In the genomic region with DNA sequence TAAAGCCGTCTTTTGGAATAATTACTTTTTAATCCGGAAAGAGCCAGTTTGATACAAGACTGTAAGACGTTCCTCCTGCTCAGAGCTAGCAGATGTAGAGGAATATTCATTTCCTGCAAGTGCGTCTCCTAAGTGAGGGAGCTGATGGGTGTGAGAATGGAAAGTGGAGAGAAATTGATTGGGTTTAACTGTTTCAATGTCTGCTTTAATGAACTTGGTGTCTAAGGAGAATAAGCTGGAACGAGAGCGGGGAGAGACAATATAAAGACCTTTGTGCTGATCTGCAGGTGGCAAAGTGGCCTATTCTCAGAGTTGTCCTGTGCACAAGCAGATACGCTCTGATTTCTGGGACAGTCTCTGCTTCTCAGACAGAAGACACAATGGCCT, we compare ENCODE assay signal across 14 mouse cellular contexts. TPM values are rescaled to one million over a fixed set of nuclear protein-coding genes. Genes with fewer than 3 reads are reported as not detected.
DNase-seq lines count a peak whose midpoint lies in the region; ATAC-seq and TF ChIP-seq lines count a peak whose summit lies in the region.
"Had no signal": no experiment of that assay in that cellular context is flagged by ENCODE, and none has a peak within 500 bp of the region (broad histone marks: within the 10 kb centered on the region; RNA-seq: fewer than 3 reads in every experiment).

No protein-coding gene starts in this region.

- peaks cover 9% of the 10 kb centered on the region for H3K4me1 ChIP-seq in forebrain, postnatal 0 days (ENCODE audit: insufficient read depth)
- H3K4me1 ChIP-seq in forebrain, embryonic 11.5 days (replicated peaks; ENCODE audit: control insufficient read depth, insufficient read depth, low read length) = peaks cover 4% of the 10 kb centered on the region; the same call in 1 of the 2 replicates
- H3K4me1 ChIP-seq in kidney, postnatal 0 days (replicated peaks; ENCODE audit: insufficient read depth, low read length) = no peaks in the 10 kb centered on the region
- 0 out of 2 replicates have a peak, but pooled peaks cover 5% of the 10 kb centered on the region for H3K4me1 ChIP-seq in embryonic facial prominence, embryonic 14.5 days (ENCODE audit: control insufficient read depth, insufficient read depth, low read length)
- peaks cover 15% of the 10 kb centered on the region for H3K4me1 ChIP-seq in midbrain, embryonic 15.5 days

- H3K27me3 ChIP-seq in forebrain, postnatal 0 days (ENCODE audit: insufficient read depth, low read length) = no peaks in the 10 kb centered on the region
- H3K27me3 ChIP-seq in forebrain, embryonic 11.5 days (ENCODE audit: control insufficient read depth, insufficient read depth, low read length) = no peaks in the 10 kb centered on the region
- H3K27me3 ChIP-seq in kidney, postnatal 0 days (ENCODE audit: insufficient read depth, low read length) = no peaks in the 10 kb centered on the region
- no peaks in the 10 kb centered on the region; the same call in 1 of the 2 replicates for H3K27me3 ChIP-seq in embryonic facial prominence, embryonic 14.5 days (replicated peaks; ENCODE audit: control insufficient read depth, insufficient read depth, low read length)
- no peaks in the 10 kb centered on the region for H3K27me3 ChIP-seq in midbrain, embryonic 15.5 days (replicated peaks)

- WGBS in forebrain, postnatal 0 days = 10% methylated on average over 7 of the region's 7 CpGs
- WGBS in forebrain, embryonic 11.5 days = 31% methylated on average over 7 of the region's 7 CpGs
- 53% methylated on average over 7 of the region's 7 CpGs for WGBS in kidney, postnatal 0 days
- 43% methylated on average over 7 of the region's 7 CpGs for WGBS in embryonic facial prominence, embryonic 14.5 days
- 17% methylated on average over 7 of the region's 7 CpGs for WGBS in midbrain, embryonic 15.5 days

- no peak for TF ChIP-seq CTCF in forebrain, postnatal 0 days (IDR thresholded peaks at IDR 0.05; ENCODE audit: low read depth)
- TF ChIP-seq CTCF in kidney, postnatal 0 days (IDR thresholded peaks at IDR 0.05; ENCODE audit: low read depth) = no peak

- DNase-seq in forebrain, postnatal 0 days = no peak
- no peak for DNase-seq in forebrain, embryonic 11.5 days (ENCODE audit: low spot score)
- DNase-seq in kidney, postnatal 0 days (ENCODE audit: low spot score) = no peak
- no peak for DNase-seq in kidney, adult 9 months
- DNase-seq in embryonic facial prominence, embryonic 14.5 days (ENCODE audit: low spot score) = no peak
- no peak for DNase-seq in right cerebral cortex, adult 18-20 months
- no peak for DNase-seq in adrenal gland, adult 18-20 months (ENCODE audit: low spot score in 2 of 2)
- DNase-seq: B cell, adult 2 months had no signal

- no peaks in the 10 kb centered on the region for H3K36me3 ChIP-seq in forebrain, postnatal 0 days (ENCODE audit: insufficient read depth)
- H3K36me3 ChIP-seq in forebrain, embryonic 11.5 days (ENCODE audit: control insufficient read depth, insufficient read depth, low read length) = no peaks in the 10 kb centered on the region
- no peaks in the 10 kb centered on the region for H3K36me3 ChIP-seq in kidney, postnatal 0 days (ENCODE audit: insufficient read depth, low read length)
- no peaks in the 10 kb centered on the region for H3K36me3 ChIP-seq in embryonic facial prominence, embryonic 14.5 days (ENCODE audit: control insufficient read depth, insufficient read depth, low read length)
- no peaks in the 10 kb centered on the region for H3K36me3 ChIP-seq in midbrain, embryonic 15.5 days (replicated peaks)
- H3K36me3 ChIP-seq: limb, embryonic 12.5 days had no signal

- peak; percentile 75 for ATAC-seq in forebrain, postnatal 0 days
- ATAC-seq in forebrain, embryonic 11.5 days (replicated peaks; ENCODE audit: low FRiP score) = no peak
- no peak for ATAC-seq in kidney, postnatal 0 days (replicated peaks; ENCODE audit: low FRiP score, low read depth)
- no peak for ATAC-seq in embryonic facial prominence, embryonic 14.5 days (ENCODE audit: low read depth)
- no peak for ATAC-seq in midbrain, embryonic 15.5 days (replicated peaks)

- H3K9ac ChIP-seq in forebrain, postnatal 0 days = no peak overlapping the region
- H3K9ac ChIP-seq in forebrain, embryonic 11.5 days (ENCODE audit: low read length) = no peak overlapping the region
- H3K9ac ChIP-seq in kidney, postnatal 0 days (ENCODE audit: low read depth, low read length) = 0 out of 2 replicates have a peak overlapping the region, but pooled peaks have one; percentile 23
- no peak overlapping the region for H3K9ac ChIP-seq in embryonic facial prominence, embryonic 14.5 days (ENCODE audit: low read depth, low read length)
- no peak overlapping the region; the same call in 1 of the 2 replicates for H3K9ac ChIP-seq in midbrain, embryonic 15.5 days
- H3K9ac ChIP-seq: limb, embryonic 12.5 days had no signal

- H3K4me2 ChIP-seq in forebrain, postnatal 0 days (ENCODE audit: low read depth) = peak overlapping the region; percentile 33
- no peak overlapping the region for H3K4me2 ChIP-seq in forebrain, embryonic 11.5 days (ENCODE audit: low read depth, low read length, severe bottlenecking)
- peak overlapping the region; percentile 48 for H3K4me2 ChIP-seq in kidney, postnatal 0 days (ENCODE audit: low read length)
- peak overlapping the region; percentile 51; the same call in 1 of the 2 replicates for H3K4me2 ChIP-seq in embryonic facial prominence, embryonic 14.5 days (ENCODE audit: low read depth, low read length)
- H3K4me2 ChIP-seq in midbrain, embryonic 15.5 days = peak overlapping the region; percentile 38; the same call in 1 of the 2 replicates

- no peaks in the 10 kb centered on the region for H3K9me3 ChIP-seq in forebrain, postnatal 0 days (ENCODE audit: low read length)
- H3K9me3 ChIP-seq in forebrain, embryonic 11.5 days (ENCODE audit: control insufficient read depth, low read length) = no peaks in the 10 kb centered on the region
- H3K9me3 ChIP-seq in kidney, postnatal 0 days (replicated peaks; ENCODE audit: low read length) = no peaks in the 10 kb centered on the region
- no peaks in the 10 kb centered on the region for H3K9me3 ChIP-seq in embryonic facial prominence, embryonic 14.5 days (ENCODE audit: control insufficient read depth, low read length)
- H3K9me3 ChIP-seq in midbrain, embryonic 15.5 days = no peaks in the 10 kb centered on the region
- H3K9me3 ChIP-seq: limb, embryonic 12.5 days had no signal

- peak overlapping the region; percentile 51 for H3K27ac ChIP-seq in forebrain, postnatal 0 days (ENCODE audit: low read depth, low read length)
- H3K27ac ChIP-seq in forebrain, embryonic 11.5 days (ENCODE audit: low read depth, low read length) = no peak overlapping the region
- H3K27ac ChIP-seq in kidney, postnatal 0 days = peak overlapping the region; percentile 83
- H3K27ac ChIP-seq in embryonic facial prominence, embryonic 14.5 days (replicated peaks; ENCODE audit: low read depth, low read length) = peak overlapping the region; percentile 33
- H3K27ac ChIP-seq in midbrain, embryonic 15.5 days = 0 out of 2 replicates have a peak overlapping the region, but pooled peaks have one; percentile 54
- H3K27ac ChIP-seq: limb, embryonic 12.5 days had no signal

- H3K4me3 ChIP-seq in forebrain, postnatal 0 days (ENCODE audit: low read depth, low read length) = peak overlapping the region; percentile 2; the same call in 1 of the 2 replicates
- H3K4me3 ChIP-seq in forebrain, embryonic 11.5 days (ENCODE audit: low read depth, low read length) = no peak overlapping the region
- no peak overlapping the region for H3K4me3 ChIP-seq in kidney, postnatal 0 days (replicated peaks; ENCODE audit: low read depth, low read length)
- no peak overlapping the region for H3K4me3 ChIP-seq in embryonic facial prominence, embryonic 14.5 days (ENCODE audit: low read depth, low read length)
- H3K4me3 ChIP-seq in midbrain, embryonic 15.5 days = no peak overlapping the region

RNA-seq across cellular contexts. Expression of a gene that starts 19.8 kb away (rescaled TPM):
- 77.7 and 85.6 TPM in 2 replicates for total RNA-seq in forebrain, postnatal 0 days (2014; rRNA removed)
- 64.1 and 68.1 TPM in 2 replicates for polyA plus RNA-seq in forebrain, postnatal 0 days (2015; fragmentation: Nextera tagmentation; extraction: Ambion mirVana)
- 15.9 and 19.5 TPM in 2 replicates for polyA plus RNA-seq in forebrain, embryonic 11.5 days (2014; fragmentation: Nextera tagmentation; extraction: Ambion mirVana)
- polyA plus RNA-seq in kidney, postnatal 0 days (2015; fragmentation: Nextera tagmentation; extraction: Ambion mirVana) = 7.6 and 8.0 TPM in 2 replicates
- polyA plus RNA-seq in embryonic facial prominence, embryonic 14.5 days (2014; fragmentation: Nextera tagmentation; extraction: Ambion mirVana) = 10.7 and 13.2 TPM in 2 replicates
- 106 and 111 TPM in 2 replicates for polyA plus RNA-seq in midbrain, embryonic 15.5 days (2015; fragmentation: Nextera tagmentation; extraction: Ambion mirVana)
- 10 to 100 TPM; 12.3 to 12.4 TPM for total RNA-seq in adrenal gland, adult 18-20 months (2021)

RNA-seq across cellular contexts. Expression of a gene that starts 26.5 kb away (rescaled TPM):
- 5.0 and 5.2 TPM in 2 replicates for total RNA-seq in forebrain, postnatal 0 days (2014; rRNA removed)
- polyA plus RNA-seq in forebrain, postnatal 0 days (2015; fragmentation: Nextera tagmentation; extraction: Ambion mirVana) = not detected in 2 replicates
- not detected in 2 replicates for polyA plus RNA-seq in forebrain, embryonic 11.5 days (2014; fragmentation: Nextera tagmentation; extraction: Ambion mirVana)
- 0.13 TPM in 1 of 2 replicates, not detected in the other for polyA plus RNA-seq in kidney, postnatal 0 days (2015; fragmentation: Nextera tagmentation; extraction: Ambion mirVana)
- not detected in 2 replicates for polyA plus RNA-seq in embryonic facial prominence, embryonic 14.5 days (2014; fragmentation: Nextera tagmentation; extraction: Ambion mirVana)
- polyA plus RNA-seq in midbrain, embryonic 15.5 days (2015; fragmentation: Nextera tagmentation; extraction: Ambion mirVana) = 0.17 TPM in 1 of 2 replicates, not detected in the other
- 1 to 10 TPM; 1.7 to 2.2 TPM for total RNA-seq in adrenal gland, adult 18-20 months (2021)

RNA-seq across cellular contexts. Expression of a gene that starts 30.3 kb away (rescaled TPM):
- total RNA-seq in forebrain, postnatal 0 days (2014; rRNA removed) = not detected in 2 replicates
- polyA plus RNA-seq in forebrain, postnatal 0 days (2015; fragmentation: Nextera tagmentation; extraction: Ambion mirVana) = 0.11 and 0.21 TPM in 2 replicates
- 0.11 and 0.35 TPM in 2 replicates for polyA plus RNA-seq in forebrain, embryonic 11.5 days (2014; fragmentation: Nextera tagmentation; extraction: Ambion mirVana)
- 12.3 and 13.7 TPM in 2 replicates for polyA plus RNA-seq in kidney, postnatal 0 days (2015; fragmentation: Nextera tagmentation; extraction: Ambion mirVana)
- 6.1 and 6.4 TPM in 2 replicates for polyA plus RNA-seq in embryonic facial prominence, embryonic 14.5 days (2014; fragmentation: Nextera tagmentation; extraction: Ambion mirVana)
- 0.10 and 0.13 TPM in 2 replicates for polyA plus RNA-seq in midbrain, embryonic 15.5 days (2015; fragmentation: Nextera tagmentation; extraction: Ambion mirVana)
- total RNA-seq in adrenal gland, adult 18-20 months (2021) = not detected
- total RNA-seq: gastrocnemius, adult 18-20 months; layer of hippocampus, adult 18-20 months had no signal
- polyA plus RNA-seq: heart, embryonic 14.5 days; neural tube, embryonic 14.5 days had no signal

RNA-seq across cellular contexts. Expression of a gene that starts 37.7 kb away (rescaled TPM):
- 9.0 and 9.5 TPM in 2 replicates for total RNA-seq in forebrain, postnatal 0 days (2014; rRNA removed)
- 1.2 and 1.6 TPM in 2 replicates for polyA plus RNA-seq in forebrain, postnatal 0 days (2015; fragmentation: Nextera tagmentation; extraction: Ambion mirVana)
- polyA plus RNA-seq in forebrain, embryonic 11.5 days (2014; fragmentation: Nextera tagmentation; extraction: Ambion mirVana) = 1.9 and 2.5 TPM in 2 replicates
- 7.1 and 7.2 TPM in 2 replicates for polyA plus RNA-seq in kidney, postnatal 0 days (2015; fragmentation: Nextera tagmentation; extraction: Ambion mirVana)
- polyA plus RNA-seq in embryonic facial prominence, embryonic 14.5 days (2014; fragmentation: Nextera tagmentation; extraction: Ambion mirVana) = 3.3 and 3.8 TPM in 2 replicates
- 3.0 and 3.1 TPM in 2 replicates for polyA plus RNA-seq in midbrain, embryonic 15.5 days (2015; fragmentation: Nextera tagmentation; extraction: Ambion mirVana)
- 1 to 10 TPM; 6.5 to 9.9 TPM for total RNA-seq in adrenal gland, adult 18-20 months (2021)

RNA-seq across cellular contexts. Expression of a gene that starts 39.9 kb away (rescaled TPM):
- total RNA-seq in forebrain, postnatal 0 days (2014; rRNA removed) = 1,402 and 1,611 TPM in 2 replicates
- 4,218 and 4,770 TPM in 2 replicates for polyA plus RNA-seq in forebrain, postnatal 0 days (2015; fragmentation: Nextera tagmentation; extraction: Ambion mirVana)
- 3,238 and 3,452 TPM in 2 replicates for polyA plus RNA-seq in forebrain, embryonic 11.5 days (2014; fragmentation: Nextera tagmentation; extraction: Ambion mirVana)
- 2,170 and 2,281 TPM in 2 replicates for polyA plus RNA-seq in kidney, postnatal 0 days (2015; fragmentation: Nextera tagmentation; extraction: Ambion mirVana)
- polyA plus RNA-seq in embryonic facial prominence, embryonic 14.5 days (2014; fragmentation: Nextera tagmentation; extraction: Ambion mirVana) = 2,353 and 2,499 TPM in 2 replicates
- 3,624 and 3,631 TPM in 2 replicates for polyA plus RNA-seq in midbrain, embryonic 15.5 days (2015; fragmentation: Nextera tagmentation; extraction: Ambion mirVana)
- 100 to 1,000 TPM; 689 to 693 TPM for total RNA-seq in adrenal gland, adult 18-20 months (2021)
